Mouse (Mus musculus) right cerebral cortex, postnatal 4 days (tissue): ENCODE measurements around the gene Esyt1.
A peak's percentile ranks its signal among the peaks of the same experiment; 100 is the strongest.
"Not testable (repeated sequence)": the region's sequence is repeated elsewhere in the genome, so short reads cannot be mapped to it uniquely, and the experiment has no call there.

Experiments
- DNase-seq: peaks from one replicate; pipeline ENCODE4 v3.0.0-alpha.2; 2022

Esyt1 gene

GRCm38 (mm10) chr10:128536266-128536940 is 10.7 kb upstream of the Esyt1 start:
- DNase-seq = peak; percentile 69

- DNase-seq = no peak
Measured at GRCm38 (mm10) chr10:128535624-128536265, 10.1 kb upstream of the Esyt1 start.

- DNase-seq = no peak
Measured at GRCm38 (mm10) chr10:128535206-128535605, 9.5 kb upstream of the Esyt1 start.

- DNase-seq = no peak
Measured at GRCm38 (mm10) chr10:128526366-128527356, 990 bp upstream of the Esyt1 start.

- DNase-seq = peak; percentile 49
Measured at GRCm38 (mm10) chr10:128524732-128525662, 674 bp downstream of the Esyt1 start.

- no peak for DNase-seq
Measured at GRCm38 (mm10) chr10:128524111-128524731, 1.4 kb downstream of the Esyt1 start.

- DNase-seq = no peak
Measured at GRCm38 (mm10) chr10:128522351-128522750, 3.3 kb downstream of the Esyt1 start.

GRCm38 (mm10) chr10:128520591-128520990 is 5.1 kb downstream of the Esyt1 start:
- DNase-seq = no peak

- peak; percentile 31 for DNase-seq
Measured at GRCm38 (mm10) chr10:128518833-128519232, 6.8 kb downstream of the Esyt1 start.

- DNase-seq = no peak
Measured at GRCm38 (mm10) chr10:128516677-128517076, 9.0 kb downstream of the Esyt1 start.

- DNase-seq = no peak
Measured at GRCm38 (mm10) chr10:128516029-128516428, 9.6 kb downstream of the Esyt1 start.

GRCm38 (mm10) chr10:128515044-128515443 is 10.6 kb downstream of the Esyt1 start:
- DNase-seq = no peak

- DNase-seq = no peak
Measured at GRCm38 (mm10) chr10:128511761-128512160, 13.9 kb downstream of the Esyt1 start.

- no peak for DNase-seq
Measured at GRCm38 (mm10) chr10:128511189-128511588, 14.5 kb downstream of the Esyt1 start.

GRCm38 (mm10) chr10:128510301-128510700 is 15.4 kb downstream of the Esyt1 start:
- no peak for DNase-seq

GRCm38 (mm10) chr10:128509831-128510230 is 15.8 kb downstream of the Esyt1 start:
- no peak for DNase-seq

- no peak for DNase-seq
Measured at GRCm38 (mm10) chr10:128509203-128509602, 16.5 kb downstream of the Esyt1 start.

- DNase-seq = no peak
Measured at GRCm38 (mm10) chr10:128508260-128508659, 17.4 kb downstream of the Esyt1 start.

- no peak for DNase-seq
Measured at GRCm38 (mm10) chr10:128505974-128506373, 19.7 kb downstream of the Esyt1 start.

- not testable (repeated sequence) for DNase-seq
Measured at GRCm38 (mm10) chr10:128505371-128505667, 20.4 kb downstream of the Esyt1 start.

- no peak for DNase-seq
Measured at GRCm38 (mm10) chr10:128504641-128505370, 20.9 kb downstream of the Esyt1 start.
